Mouse (Mus musculus): Measurements from ENCODE around the gene Asb13. TPM values are rescaled to one million over a fixed set of nuclear protein-coding genes. Genes with fewer than 3 reads are reported as not detected.

Asb13 gene
- polyA plus RNA-seq, 1 experiment: 53.1 TPM

- Histone ChIP-seq H3K27ac (ENCODE audit: insufficient read depth, low read length) (no peak overlapping the region), H3K4me3 (replicated peaks; ENCODE audit: insufficient read depth, low read depth, low read length) (no peak overlapping the region), H3K27me3 (ENCODE audit: control insufficient read depth, insufficient read depth, low read length) (no peaks in the 10 kb centered on the region), H3K4me1 (ENCODE audit: control insufficient read depth, insufficient read depth, low read length) (no peaks in the 10 kb centered on the region)
- 60% methylated on average over 3 of the region's 3 CpGs for WGBS
- no peak for DNase-seq
- TF ChIP-seq CTCF (IDR thresholded peaks at IDR 0.05; ENCODE audit: borderline replicate concordance, insufficient read depth, low read depth, low read length) (no peak), POLR2A (IDR thresholded peaks at IDR 0.05; ENCODE audit: borderline replicate concordance, insufficient read depth, low read length) (no peak)
These were observed 6.7 kb upstream of the Asb13 start for GRCm38 (mm10) chr13:3627139-3627538.

- 11% methylated on average over 3 of the region's 3 CpGs for WGBS
- Histone ChIP-seq H3K27me3 (ENCODE audit: control insufficient read depth, insufficient read depth, low read length) (no peaks in the 10 kb centered on the region), H3K4me1 (ENCODE audit: control insufficient read depth, insufficient read depth, low read length) (no peaks in the 10 kb centered on the region), H3K27ac (ENCODE audit: insufficient read depth, low read length) (no peak overlapping the region), H3K4me3 (replicated peaks; ENCODE audit: insufficient read depth, low read depth, low read length) (no peak overlapping the region)
- no peak for TF ChIP-seq POLR2A (IDR thresholded peaks at IDR 0.05; ENCODE audit: borderline replicate concordance, insufficient read depth, low read length)
- TF ChIP-seq CTCF (IDR thresholded peaks at IDR 0.05; ENCODE audit: borderline replicate concordance, insufficient read depth, low read depth, low read length): no peak
- no peak for DNase-seq
These were observed 5.7 kb upstream of the Asb13 start for GRCm38 (mm10) chr13:3628102-3628501.

- H3K4me1 ChIP-seq (ENCODE audit: control insufficient read depth, insufficient read depth, low read length): no peaks in the 10 kb centered on the region
- no peak overlapping the region for H3K27ac ChIP-seq (ENCODE audit: insufficient read depth, low read length)
- TF ChIP-seq CTCF (IDR thresholded peaks at IDR 0.05; ENCODE audit: borderline replicate concordance, insufficient read depth, low read depth, low read length) (no peak), POLR2A (IDR thresholded peaks at IDR 0.05; ENCODE audit: borderline replicate concordance, insufficient read depth, low read length) (no peak)
- H3K4me3 ChIP-seq (replicated peaks; ENCODE audit: insufficient read depth, low read depth, low read length): no peak overlapping the region
- no peaks in the 10 kb centered on the region for H3K27me3 ChIP-seq (ENCODE audit: control insufficient read depth, insufficient read depth, low read length)
- no peak for DNase-seq
- 83% methylated on average over 9 of the region's 9 CpGs for WGBS
These were observed 1.3 kb upstream of the Asb13 start for GRCm38 (mm10) chr13:3632551-3632950.

- Histone ChIP-seq H3K27me3 (ENCODE audit: control insufficient read depth, insufficient read depth, low read length) (no peaks in the 10 kb centered on the region), H3K4me1 (ENCODE audit: control insufficient read depth, insufficient read depth, low read length) (no peaks in the 10 kb centered on the region), H3K27ac (ENCODE audit: insufficient read depth, low read length) (no peak overlapping the region), H3K4me3 (replicated peaks; ENCODE audit: insufficient read depth, low read depth, low read length) (no peak overlapping the region)
- TF ChIP-seq POLR2A (IDR thresholded peaks at IDR 0.05; ENCODE audit: borderline replicate concordance, insufficient read depth, low read length) (no peak), CTCF (IDR thresholded peaks at IDR 0.05; ENCODE audit: borderline replicate concordance, insufficient read depth, low read depth, low read length) (no peak)
- 40% methylated on average over 6 of the region's 6 CpGs for WGBS
- DNase-seq: no peak
These were observed 701 bp upstream of the Asb13 start for GRCm38 (mm10) chr13:3633131-3633530.

GRCm38 (mm10) chr13:3635076-3635475 lies 1.2 kb downstream of the Asb13 start:
- H3K4me1 ChIP-seq (ENCODE audit: control insufficient read depth, insufficient read depth, low read length): no peaks in the 10 kb centered on the region
- no peak for TF ChIP-seq POLR2A (IDR thresholded peaks at IDR 0.05; ENCODE audit: borderline replicate concordance, insufficient read depth, low read length)
- TF ChIP-seq CTCF (IDR thresholded peaks at IDR 0.05; ENCODE audit: borderline replicate concordance, insufficient read depth, low read depth, low read length): no peak
- H3K4me3 ChIP-seq (replicated peaks; ENCODE audit: insufficient read depth, low read depth, low read length): no peak overlapping the region
- WGBS: 47% methylated on average over 3 of the region's 3 CpGs
- no peak overlapping the region for H3K27ac ChIP-seq (ENCODE audit: insufficient read depth, low read length)
- no peaks in the 10 kb centered on the region for H3K27me3 ChIP-seq (ENCODE audit: control insufficient read depth, insufficient read depth, low read length)
- no peak for DNase-seq

GRCm38 (mm10) chr13:3636797-3637196 lies 3.0 kb downstream of the Asb13 start:
- H3K27ac ChIP-seq (ENCODE audit: insufficient read depth, low read length): no peak overlapping the region
- 66% methylated on average over 11 of the region's 11 CpGs for WGBS
- DNase-seq: no peak
- TF ChIP-seq POLR2A (IDR thresholded peaks at IDR 0.05; ENCODE audit: borderline replicate concordance, insufficient read depth, low read length) (no peak), CTCF (IDR thresholded peaks at IDR 0.05; ENCODE audit: borderline replicate concordance, insufficient read depth, low read depth, low read length) (no peak)
- H3K4me1 ChIP-seq (ENCODE audit: control insufficient read depth, insufficient read depth, low read length): no peaks in the 10 kb centered on the region
- no peaks in the 10 kb centered on the region for H3K27me3 ChIP-seq (ENCODE audit: control insufficient read depth, insufficient read depth, low read length)
- no peak overlapping the region for H3K4me3 ChIP-seq (replicated peaks; ENCODE audit: insufficient read depth, low read depth, low read length)

- DNase-seq: no peak
- TF ChIP-seq POLR2A (IDR thresholded peaks at IDR 0.05; ENCODE audit: borderline replicate concordance, insufficient read depth, low read length) (no peak), CTCF (IDR thresholded peaks at IDR 0.05; ENCODE audit: borderline replicate concordance, insufficient read depth, low read depth, low read length) (no peak)
- Histone ChIP-seq H3K4me1 (ENCODE audit: control insufficient read depth, insufficient read depth, low read length) (no peaks in the 10 kb centered on the region), H3K27ac (ENCODE audit: insufficient read depth, low read length) (no peak overlapping the region), H3K27me3 (ENCODE audit: control insufficient read depth, insufficient read depth, low read length) (no peaks in the 10 kb centered on the region), H3K4me3 (replicated peaks; ENCODE audit: insufficient read depth, low read depth, low read length) (no peak overlapping the region)
- 83% methylated on average over 9 of the region's 9 CpGs for WGBS
These were observed 8.2 kb downstream of the Asb13 start for GRCm38 (mm10) chr13:3642049-3642448.

- TF ChIP-seq CTCF (IDR thresholded peaks at IDR 0.05; ENCODE audit: borderline replicate concordance, insufficient read depth, low read depth, low read length) (no peak), POLR2A (IDR thresholded peaks at IDR 0.05; ENCODE audit: borderline replicate concordance, insufficient read depth, low read length) (no peak)
- no peak overlapping the region for H3K27ac ChIP-seq (ENCODE audit: insufficient read depth, low read length)
- WGBS: 93% methylated on average over 5 of the region's 5 CpGs
- no peaks in the 10 kb centered on the region for H3K4me1 ChIP-seq (ENCODE audit: control insufficient read depth, insufficient read depth, low read length)
- no peak overlapping the region for H3K4me3 ChIP-seq (replicated peaks; ENCODE audit: insufficient read depth, low read depth, low read length)
- no peaks in the 10 kb centered on the region for H3K27me3 ChIP-seq (ENCODE audit: control insufficient read depth, insufficient read depth, low read length)
- DNase-seq: no peak
These were observed 8.7 kb downstream of the Asb13 start for GRCm38 (mm10) chr13:3642538-3642937.

All from cerebellum, adult 2 months (tissue).